Mouse (Mus musculus): ENCODE results near the gene Adra1b. TPM values are rescaled to one million over a fixed set of nuclear protein-coding genes. Genes with fewer than 3 reads are reported as not detected.

Gene Adra1b
- polyA plus RNA-seq, 1 experiment from 2014 or later, result 1.4 TPM

DNA sequence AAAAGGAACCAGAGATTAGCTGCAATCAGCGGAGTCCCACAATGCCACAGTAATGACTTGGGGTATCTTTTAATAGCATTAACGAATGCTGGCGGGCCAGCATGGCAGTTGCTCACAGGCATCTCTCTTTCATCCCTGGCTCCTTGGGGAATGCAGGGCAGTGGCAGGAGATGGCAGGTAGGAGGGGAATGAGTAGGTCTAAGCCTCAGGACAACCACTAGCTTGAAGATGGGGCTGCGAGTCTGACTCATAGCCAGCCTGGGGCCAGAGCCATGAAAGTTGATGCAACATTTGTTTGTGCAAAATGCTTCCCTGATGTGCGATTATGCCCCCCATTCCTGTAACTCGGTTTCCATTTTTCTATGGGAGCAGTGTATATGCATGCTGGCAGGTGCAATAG, 25.2 kb upstream of the Adra1b start:
- H3K27me3 ChIP-seq, result no peaks in the 10 kb centered on the region
- H3K4me1 ChIP-seq, result peaks cover 3% of the 10 kb centered on the region; the same call in 1 of the 2 replicates
- no peak overlapping the region for H3K27ac ChIP-seq (replicated peaks)
- H3K36me3 ChIP-seq, result no peaks in the 10 kb centered on the region
- 26% methylated on average over 6 of the region's 6 CpGs for WGBS
- no peaks in the 10 kb centered on the region for H3K9me3 ChIP-seq
- H3K4me3 ChIP-seq, result no peak overlapping the region
- H3K9ac ChIP-seq (replicated peaks), result no peak overlapping the region
- no peak overlapping the region for H3K4me2 ChIP-seq (replicated peaks)
- no peak for ATAC-seq (replicated peaks)

GRCm38 (mm10) chr11:43925584-43925983, 24.6 kb upstream of the Adra1b start:
- no peak for ATAC-seq (replicated peaks)
- Histone ChIP-seq H3K4me1 (peaks cover 3% of the 10 kb centered on the region; the same call in 1 of the 2 replicates), H3K36me3 (no peaks in the 10 kb centered on the region), H3K27ac (replicated peaks) (no peak overlapping the region), H3K9ac (replicated peaks) (no peak overlapping the region), H3K4me3 (no peak overlapping the region), H3K27me3 (no peaks in the 10 kb centered on the region), H3K9me3 (no peaks in the 10 kb centered on the region), H3K4me2 (replicated peaks) (no peak overlapping the region)
- 20% methylated on average over 6 of the region's 6 CpGs for WGBS

GRCm38 (mm10) chr11:43921701-43922100, 20.7 kb upstream of the Adra1b start:
- 79% methylated on average over 2 of the region's 2 CpGs for WGBS
- no peak overlapping the region for H3K4me2 ChIP-seq (replicated peaks)
- ATAC-seq (replicated peaks), result no peak

DNA sequence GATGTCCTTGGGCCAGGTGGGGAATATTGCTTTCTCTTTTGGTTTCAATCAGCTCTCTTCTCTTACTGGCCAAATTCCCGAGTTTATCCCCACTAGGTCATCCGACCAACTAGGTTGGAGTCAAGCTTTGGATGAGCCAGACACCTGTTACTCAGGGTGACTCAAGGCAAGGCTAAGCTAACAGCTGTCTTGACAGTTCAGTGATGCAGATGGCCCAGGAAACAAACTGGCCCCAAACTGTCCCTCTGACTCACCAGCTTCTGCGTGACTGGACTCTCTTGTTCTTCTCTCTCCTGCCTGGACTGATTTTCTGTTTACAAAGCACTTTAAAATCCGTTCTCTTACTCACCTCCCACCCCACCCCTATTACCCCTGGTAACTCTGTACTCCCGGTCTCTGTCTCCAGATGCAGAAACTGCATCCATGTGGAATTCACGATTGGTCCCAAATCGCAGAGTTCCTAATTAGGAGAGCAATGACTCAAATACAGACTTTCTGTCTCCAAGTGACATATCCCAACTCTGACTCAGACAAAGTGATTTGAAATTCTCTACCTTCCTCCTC, 18.6 kb upstream of the Adra1b start:
- H3K27ac ChIP-seq (replicated peaks), result no peak overlapping the region
- H3K9me3 ChIP-seq, result no peaks in the 10 kb centered on the region
- no peaks in the 10 kb centered on the region for H3K4me1 ChIP-seq
- no peak overlapping the region for H3K4me3 ChIP-seq
- WGBS, result 81% methylated on average over 7 of the region's 7 CpGs
- H3K27me3 ChIP-seq, result no peaks in the 10 kb centered on the region
- no peak overlapping the region for H3K4me2 ChIP-seq (replicated peaks)
- ATAC-seq (replicated peaks), result no peak
- H3K9ac ChIP-seq (replicated peaks), result no peak overlapping the region
- no peaks in the 10 kb centered on the region for H3K36me3 ChIP-seq

More at GRCm38 (mm10) chr11:43921701-43922100, 20.7 kb upstream of the Adra1b start:
- Histone ChIP-seq H3K9me3 (no peaks in the 10 kb centered on the region), H3K9ac (replicated peaks) (no peak overlapping the region), H3K4me3 (no peak overlapping the region), H3K27me3 (no peaks in the 10 kb centered on the region), H3K4me1 (peaks cover 3% of the 10 kb centered on the region; the same call in 1 of the 2 replicates), H3K36me3 (no peaks in the 10 kb centered on the region), H3K27ac (replicated peaks) (no peak overlapping the region)

- no peak overlapping the region for H3K27ac ChIP-seq (replicated peaks)
- 77% methylated on average over 12 of the region's 12 CpGs for WGBS
- no peaks in the 10 kb centered on the region for H3K4me1 ChIP-seq
- H3K36me3 ChIP-seq, result no peaks in the 10 kb centered on the region
- no peak for ATAC-seq (replicated peaks)
- H3K4me3 ChIP-seq, result no peak overlapping the region
- H3K27me3 ChIP-seq, result no peaks in the 10 kb centered on the region
- no peak overlapping the region for H3K4me2 ChIP-seq (replicated peaks)
- no peak overlapping the region for H3K9ac ChIP-seq (replicated peaks)
- H3K9me3 ChIP-seq, result no peaks in the 10 kb centered on the region
These were observed 13.8 kb upstream of the Adra1b start for GRCm38 (mm10) chr11:43914552-43915447.

- H3K4me3 ChIP-seq, result no peak overlapping the region
- no peak overlapping the region for H3K9ac ChIP-seq (replicated peaks)
- no peaks in the 10 kb centered on the region for H3K4me1 ChIP-seq
- H3K4me2 ChIP-seq (replicated peaks), result no peak overlapping the region
- no peaks in the 10 kb centered on the region for H3K9me3 ChIP-seq
- no peaks in the 10 kb centered on the region for H3K36me3 ChIP-seq
- H3K27ac ChIP-seq (replicated peaks), result no peak overlapping the region
- WGBS, result 95% methylated on average over 16 of the region's 16 CpGs
- H3K27me3 ChIP-seq, result no peaks in the 10 kb centered on the region
- no peak for ATAC-seq (replicated peaks)
These were observed 11.3 kb upstream of the Adra1b start for GRCm38 (mm10) chr11:43912136-43912888.

DNA sequence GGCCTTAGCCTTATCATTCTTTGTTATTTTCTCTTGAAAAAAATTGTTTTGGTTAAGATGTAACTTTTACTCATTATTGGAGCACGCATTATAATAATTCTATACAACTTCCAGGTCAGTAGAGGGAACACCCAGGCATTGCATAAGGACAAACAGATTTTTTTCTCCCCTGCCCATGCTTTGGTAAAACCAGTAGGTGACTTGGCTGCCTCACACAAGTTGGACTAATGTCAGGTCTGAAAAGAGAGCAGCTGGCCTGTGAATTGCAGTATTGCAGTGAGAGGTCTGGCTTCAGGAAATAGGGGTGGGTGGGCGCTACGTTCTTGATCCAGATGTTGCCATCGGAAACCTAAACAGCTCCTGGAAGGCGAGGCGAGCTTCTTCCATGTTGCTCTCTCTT, 10.6 kb upstream of the Adra1b start:
- ATAC-seq (replicated peaks), result no peak
- Histone ChIP-seq H3K36me3 (no peaks in the 10 kb centered on the region), H3K4me2 (replicated peaks) (no peak overlapping the region), H3K4me3 (no peak overlapping the region), H3K4me1 (no peaks in the 10 kb centered on the region), H3K9me3 (no peaks in the 10 kb centered on the region), H3K9ac (replicated peaks) (no peak overlapping the region), H3K27ac (replicated peaks) (no peak overlapping the region), H3K27me3 (no peaks in the 10 kb centered on the region)
- 88% methylated on average over 6 of the region's 6 CpGs for WGBS

- 78% methylated on average over 10 of the region's 10 CpGs for WGBS
- no peaks in the 10 kb centered on the region for H3K9me3 ChIP-seq
These were observed 2.3 kb upstream of the Adra1b start for GRCm38 (mm10) chr11:43903351-43903750.

DNA sequence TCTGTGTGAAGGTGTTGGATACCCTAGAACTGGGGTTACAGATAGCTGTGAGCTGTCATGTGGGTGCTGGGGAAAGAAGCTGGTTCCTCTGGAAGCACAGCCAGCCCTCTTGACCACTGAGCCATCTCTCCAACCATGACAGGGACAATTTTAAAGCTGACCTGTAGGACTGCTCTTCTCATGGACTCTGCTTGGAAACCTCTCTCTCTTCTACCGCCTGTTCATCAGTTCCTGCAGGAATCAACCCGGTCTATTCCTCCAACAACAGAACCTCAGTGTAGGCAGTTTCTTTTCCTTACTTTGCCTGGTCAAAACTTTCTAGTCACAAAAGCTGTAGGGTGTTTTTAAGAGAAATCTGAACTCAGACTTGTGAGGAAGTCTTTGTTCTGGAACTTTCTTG, 1.3 kb downstream of the Adra1b start:
- Histone ChIP-seq H3K4me1 (no peaks in the 10 kb centered on the region), H3K36me3 (no peaks in the 10 kb centered on the region), H3K4me3 (no peak overlapping the region), H3K27ac (replicated peaks) (no peak overlapping the region), H3K9ac (replicated peaks) (no peak overlapping the region), H3K9me3 (no peaks in the 10 kb centered on the region), H3K4me2 (replicated peaks) (no peak overlapping the region), H3K27me3 (no peaks in the 10 kb centered on the region)
- no peak for ATAC-seq (replicated peaks)
- 89% methylated on average over 2 of the region's 2 CpGs for WGBS

More at GRCm38 (mm10) chr11:43903351-43903750, 2.3 kb upstream of the Adra1b start:
- no peaks in the 10 kb centered on the region for H3K36me3 ChIP-seq
- no peak overlapping the region for H3K9ac ChIP-seq (replicated peaks)
- H3K27me3 ChIP-seq, result no peaks in the 10 kb centered on the region
- ATAC-seq (replicated peaks), result no peak
- no peak overlapping the region for H3K4me2 ChIP-seq (replicated peaks)
- H3K4me1 ChIP-seq, result no peaks in the 10 kb centered on the region
- no peak overlapping the region for H3K4me3 ChIP-seq
- no peak overlapping the region for H3K27ac ChIP-seq (replicated peaks)

- Histone ChIP-seq H3K9me3 (no peaks in the 10 kb centered on the region), H3K36me3 (no peaks in the 10 kb centered on the region), H3K27ac (replicated peaks) (no peak overlapping the region), H3K4me2 (replicated peaks) (no peak overlapping the region), H3K4me3 (no peak overlapping the region), H3K9ac (replicated peaks) (no peak overlapping the region), H3K27me3 (no peaks in the 10 kb centered on the region), H3K4me1 (no peaks in the 10 kb centered on the region)
- no peak for ATAC-seq (replicated peaks)
- 66% methylated on average over 2 of the region's 2 CpGs for WGBS
These were observed 5.7 kb downstream of the Adra1b start for GRCm38 (mm10) chr11:43895323-43895722.

DNA sequence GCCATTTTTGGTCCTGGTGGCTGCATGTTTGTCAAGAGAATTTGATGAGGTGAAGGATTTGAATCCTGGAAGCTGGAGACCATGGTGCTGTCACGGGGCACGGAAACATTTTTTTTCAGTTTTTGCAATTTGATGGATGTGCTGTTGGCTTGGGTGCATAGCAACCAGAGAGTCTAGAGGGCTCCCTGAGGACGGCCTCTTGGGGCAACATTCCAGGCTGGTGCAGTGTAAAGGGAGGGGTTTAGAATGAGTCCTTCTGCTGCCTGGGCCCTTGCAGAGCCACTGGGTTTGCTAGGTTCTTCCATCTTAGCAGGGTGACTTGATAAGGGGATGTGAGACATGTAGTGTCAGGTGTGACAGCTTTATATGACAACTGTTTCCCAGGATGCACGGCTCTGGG, 8.5 kb downstream of the Adra1b start:
- ATAC-seq (replicated peaks), result no peak
- Histone ChIP-seq H3K4me1 (no peaks in the 10 kb centered on the region), H3K27ac (replicated peaks) (no peak overlapping the region), H3K4me2 (replicated peaks) (no peak overlapping the region), H3K36me3 (no peaks in the 10 kb centered on the region), H3K9me3 (no peaks in the 10 kb centered on the region), H3K9ac (replicated peaks) (no peak overlapping the region), H3K4me3 (no peak overlapping the region), H3K27me3 (no peaks in the 10 kb centered on the region)
- 84% methylated on average over 4 of the region's 4 CpGs for WGBS

GRCm38 (mm10) chr11:43891457-43891856, 9.6 kb downstream of the Adra1b start:
- WGBS, result 90% methylated on average over 3 of the region's 3 CpGs
- Histone ChIP-seq H3K4me3 (no peak overlapping the region), H3K9me3 (no peaks in the 10 kb centered on the region), H3K27me3 (no peaks in the 10 kb centered on the region), H3K4me1 (no peaks in the 10 kb centered on the region), H3K4me2 (replicated peaks) (no peak overlapping the region), H3K27ac (replicated peaks) (no peak overlapping the region), H3K9ac (replicated peaks) (no peak overlapping the region), H3K36me3 (no peaks in the 10 kb centered on the region)
- no peak for ATAC-seq (replicated peaks)
